Mouse (Mus musculus): Measurements from ENCODE around the gene Stk32b. TPM values are rescaled to one million over a fixed set of nuclear protein-coding genes. Genes with fewer than 3 reads are reported as not detected.

Stk32b gene
- polyA plus RNA-seq, 1 experiment, result not detected

DNA sequence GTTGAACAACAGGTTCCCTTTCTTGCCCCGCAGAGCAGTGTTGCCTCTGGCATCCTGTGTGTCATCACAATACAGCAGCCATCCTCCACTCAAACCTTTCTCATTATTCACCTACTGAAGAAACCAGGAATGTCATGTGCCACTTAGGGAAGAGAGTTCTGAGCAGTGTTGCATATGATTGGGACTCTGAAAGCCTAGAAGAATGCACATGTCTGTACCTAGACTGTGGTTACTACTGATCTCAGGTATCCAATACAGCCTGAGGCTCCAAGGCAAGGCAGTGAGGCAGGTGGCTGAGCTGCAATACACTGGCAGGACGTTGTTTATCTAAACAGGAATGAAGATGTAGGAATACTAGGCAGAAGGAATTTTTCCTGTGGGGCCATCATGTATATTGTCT, 204.5 kb downstream of the Stk32b start:
- Histone ChIP-seq H3K79me2 (ENCODE audit: control insufficient read depth, insufficient read depth) (no peaks in the 10 kb centered on the region), H3K36me3 (ENCODE audit: control insufficient read depth, insufficient read depth) (no peaks in the 10 kb centered on the region), H3K4me3 (ENCODE audit: insufficient read depth, poor library complexity, severe bottlenecking) (no peak overlapping the region), H3K27me3 (ENCODE audit: control insufficient read depth, insufficient read depth, insufficient read length) (no peaks in the 10 kb centered on the region), H3ac (ENCODE audit: control insufficient read depth, insufficient read length, low read depth) (no peak overlapping the region), H3K79me3 (ENCODE audit: low read depth) (no peaks in the 10 kb centered on the region)
- no peak for TF ChIP-seq FOSL1 (IDR thresholded peaks at IDR 0.05; ENCODE audit: insufficient read depth, low read length, poor library complexity, severe bottlenecking)
- no peak for TF ChIP-seq CTCF (IDR thresholded peaks at IDR 0.05; ENCODE audit: control insufficient read depth, insufficient read depth, insufficient read length)
- TF ChIP-seq MAX (IDR thresholded peaks at IDR 0.05), result no peak
- TF ChIP-seq USF1 (IDR thresholded peaks at IDR 0.05; ENCODE audit: low read depth), result no peak

DNA sequence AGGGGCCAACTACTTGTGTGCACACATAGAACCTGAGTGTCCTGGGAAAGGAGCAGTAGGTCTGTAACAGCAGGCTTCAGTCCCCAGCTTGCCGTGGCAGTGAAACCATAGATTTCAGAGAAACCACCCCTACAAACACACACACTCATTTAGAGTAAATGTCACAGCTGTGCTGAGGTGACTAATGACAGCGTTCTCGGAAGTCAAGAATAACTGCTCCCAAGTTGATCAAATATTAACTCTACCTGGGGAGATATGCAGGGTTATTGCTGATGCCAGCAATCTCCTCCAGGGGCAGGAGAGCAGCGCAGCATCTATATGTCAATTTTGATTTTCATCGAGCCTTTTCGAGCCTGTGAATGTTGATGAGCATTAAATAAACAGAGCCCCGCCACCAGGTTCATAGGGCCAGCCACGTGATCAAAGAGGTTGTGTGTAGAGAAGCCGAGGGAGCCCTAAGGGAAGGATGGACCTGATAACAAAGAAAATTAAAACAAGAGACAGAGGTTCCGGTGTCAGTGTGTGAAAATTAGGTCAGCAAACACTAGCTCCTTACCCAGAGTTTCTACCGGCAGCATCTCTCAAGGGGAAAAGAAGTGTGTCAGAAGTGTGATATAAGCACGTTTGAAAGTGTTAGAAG, 210.0 kb downstream of the Stk32b start:
- no peak for TF ChIP-seq FOSL1 (IDR thresholded peaks at IDR 0.05; ENCODE audit: insufficient read depth, low read length, poor library complexity, severe bottlenecking)
- no peak for TF ChIP-seq MAX (IDR thresholded peaks at IDR 0.05)
- no peak for TF ChIP-seq MYOG (IDR thresholded peaks at IDR 0.05; ENCODE audit: control insufficient read depth, extremely low read depth, insufficient read length)
- no peak for TF ChIP-seq CEBPB (IDR thresholded peaks at IDR 0.05; ENCODE audit: low read depth)
- TF ChIP-seq USF1 (IDR thresholded peaks at IDR 0.05; ENCODE audit: low read depth), result no peak
- no peak for TF ChIP-seq CTCF (IDR thresholded peaks at IDR 0.05; ENCODE audit: control insufficient read depth, insufficient read depth, insufficient read length)
- TF ChIP-seq MYOD1 (IDR thresholded peaks at IDR 0.05; ENCODE audit: control insufficient read depth, insufficient read length, low read depth), result no peak
- Histone ChIP-seq H3ac (ENCODE audit: control insufficient read depth, insufficient read length, low read depth) (no peak overlapping the region), H3K79me2 (ENCODE audit: control insufficient read depth, insufficient read depth) (no peaks in the 10 kb centered on the region), H3K27me3 (ENCODE audit: control insufficient read depth, insufficient read depth, insufficient read length) (peaks cover 7% of the 10 kb centered on the region), H3K79me3 (ENCODE audit: low read depth) (no peaks in the 10 kb centered on the region), H3K36me3 (ENCODE audit: control insufficient read depth, insufficient read depth) (no peaks in the 10 kb centered on the region), H3K4me3 (ENCODE audit: insufficient read depth, poor library complexity, severe bottlenecking) (no peak overlapping the region)

DNA sequence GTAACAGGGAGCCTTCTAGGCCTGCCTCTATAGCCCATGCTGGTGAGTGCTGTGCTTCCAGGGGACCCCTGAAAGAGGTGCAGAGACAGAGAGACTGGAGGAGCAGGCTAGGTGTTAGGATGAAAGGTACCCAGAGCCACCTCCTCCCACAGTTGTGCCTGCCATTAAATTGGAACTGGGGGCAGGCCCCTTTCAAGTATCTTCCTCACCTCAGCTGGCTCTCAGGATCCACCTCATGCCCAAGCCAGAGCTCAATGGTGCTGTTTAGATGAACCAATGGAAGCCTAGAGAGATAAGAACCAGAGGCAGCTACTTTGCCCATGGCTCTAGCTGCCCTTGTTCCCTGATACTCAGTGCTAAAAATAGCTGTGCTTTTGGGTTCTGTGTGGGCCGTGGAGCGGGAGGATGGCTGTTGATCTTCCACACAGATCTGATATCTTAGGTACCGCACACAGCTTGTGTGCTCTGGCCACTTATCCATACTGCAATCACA, 221.9 kb downstream of the Stk32b start:
- no peak overlapping the region for H3K4me3 ChIP-seq (ENCODE audit: insufficient read depth, poor library complexity, severe bottlenecking)
- H3K27me3 ChIP-seq (ENCODE audit: control insufficient read depth, insufficient read depth, insufficient read length), result peaks cover 14% of the 10 kb centered on the region
- TF ChIP-seq MAX (IDR thresholded peaks at IDR 0.05), result no peak
- no peak for TF ChIP-seq FOSL1 (IDR thresholded peaks at IDR 0.05; ENCODE audit: insufficient read depth, low read length, poor library complexity, severe bottlenecking)
- TF ChIP-seq USF1 (IDR thresholded peaks at IDR 0.05; ENCODE audit: low read depth), result no peak
- no peak for TF ChIP-seq CTCF (IDR thresholded peaks at IDR 0.05; ENCODE audit: control insufficient read depth, insufficient read depth, insufficient read length)
- no peak for TF ChIP-seq MYOG (IDR thresholded peaks at IDR 0.05; ENCODE audit: control insufficient read depth, extremely low read depth, insufficient read length)
- TF ChIP-seq CEBPB (IDR thresholded peaks at IDR 0.05; ENCODE audit: low read depth), result no peak
- no peak for TF ChIP-seq MYOD1 (IDR thresholded peaks at IDR 0.05; ENCODE audit: control insufficient read depth, insufficient read length, low read depth)

DNA sequence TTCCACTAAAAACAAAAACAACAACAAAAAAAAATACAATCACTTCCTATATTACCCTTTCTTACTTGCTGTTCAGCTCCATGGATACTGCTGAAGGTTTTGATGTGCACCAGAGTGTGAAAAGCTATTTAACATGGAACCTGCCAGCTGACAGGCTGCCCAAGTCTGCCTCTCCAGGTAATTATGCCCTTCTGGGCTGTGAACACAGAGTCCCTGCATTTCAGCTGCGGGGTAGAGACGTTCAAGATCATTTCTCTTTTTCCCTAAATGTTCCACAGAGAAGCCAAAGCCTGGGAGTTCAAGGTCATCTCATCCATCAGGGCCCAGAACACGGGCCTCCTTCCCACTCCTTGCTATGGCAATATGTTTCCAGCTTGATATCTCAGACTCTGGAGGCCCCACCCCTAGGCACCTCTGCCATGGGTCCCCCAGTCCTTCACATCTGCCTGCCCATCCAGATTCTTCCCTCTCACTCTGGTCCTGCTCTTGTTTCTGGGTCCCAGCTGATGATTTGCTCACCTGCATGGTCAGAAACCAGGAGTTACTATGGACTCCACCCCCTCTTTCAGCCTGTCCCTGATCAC, 244.9 kb downstream of the Stk32b start:
- no peak overlapping the region for H3K4me3 ChIP-seq (ENCODE audit: insufficient read depth, poor library complexity, severe bottlenecking)
- no peak overlapping the region for H3ac ChIP-seq (ENCODE audit: control insufficient read depth, insufficient read length, low read depth)
- peaks cover 3% of the 10 kb centered on the region for H3K27me3 ChIP-seq (ENCODE audit: control insufficient read depth, insufficient read depth, insufficient read length)
- H3K79me2 ChIP-seq (ENCODE audit: control insufficient read depth, insufficient read depth), result no peaks in the 10 kb centered on the region
- H3K36me3 ChIP-seq (ENCODE audit: control insufficient read depth, insufficient read depth), result no peaks in the 10 kb centered on the region
- TF ChIP-seq MYOG (IDR thresholded peaks at IDR 0.05; ENCODE audit: control insufficient read depth, extremely low read depth, insufficient read length) (no peak), FOSL1 (IDR thresholded peaks at IDR 0.05; ENCODE audit: insufficient read depth, low read length, poor library complexity, severe bottlenecking) (no peak), USF1 (IDR thresholded peaks at IDR 0.05; ENCODE audit: low read depth) (no peak), CEBPB (IDR thresholded peaks at IDR 0.05; ENCODE audit: low read depth) (no peak), CTCF (IDR thresholded peaks at IDR 0.05; ENCODE audit: control insufficient read depth, insufficient read depth, insufficient read length) (no peak), MYOD1 (IDR thresholded peaks at IDR 0.05; ENCODE audit: control insufficient read depth, insufficient read length, low read depth) (no peak), MAX (IDR thresholded peaks at IDR 0.05) (no peak)
- no peaks in the 10 kb centered on the region for H3K79me3 ChIP-seq (ENCODE audit: low read depth)

More for the DNA sequence above, 221.9 kb downstream of the Stk32b start:
- Histone ChIP-seq H3ac (ENCODE audit: control insufficient read depth, insufficient read length, low read depth) (no peak overlapping the region), H3K36me3 (ENCODE audit: control insufficient read depth, insufficient read depth) (no peaks in the 10 kb centered on the region), H3K79me3 (ENCODE audit: low read depth) (no peaks in the 10 kb centered on the region), H3K79me2 (ENCODE audit: control insufficient read depth, insufficient read depth) (no peaks in the 10 kb centered on the region)

DNA sequence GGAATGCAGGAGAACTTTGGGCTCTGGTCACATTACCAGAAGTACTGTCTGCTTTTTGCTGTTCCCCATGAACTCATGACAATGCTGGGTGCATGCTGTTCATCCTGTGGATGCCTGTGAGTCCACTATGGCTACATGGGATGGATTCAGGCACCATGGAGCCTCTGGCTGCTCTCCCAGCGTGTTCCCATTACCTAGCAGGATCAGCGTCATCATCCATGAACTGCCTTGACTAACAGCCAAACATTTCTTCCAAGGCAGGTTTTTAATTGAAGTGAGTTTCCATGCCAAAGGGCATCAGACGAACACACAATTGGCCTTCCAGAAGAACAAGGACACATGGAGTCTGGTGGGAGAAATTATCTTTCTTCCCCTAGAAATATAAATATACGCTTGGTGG, 245.4 kb downstream of the Stk32b start:
- H3K36me3 ChIP-seq (ENCODE audit: control insufficient read depth, insufficient read depth), result no peaks in the 10 kb centered on the region
- no peak for TF ChIP-seq MAX (IDR thresholded peaks at IDR 0.05)
- TF ChIP-seq CEBPB (IDR thresholded peaks at IDR 0.05; ENCODE audit: low read depth), result no peak
- no peak for TF ChIP-seq USF1 (IDR thresholded peaks at IDR 0.05; ENCODE audit: low read depth)
- TF ChIP-seq FOSL1 (IDR thresholded peaks at IDR 0.05; ENCODE audit: insufficient read depth, low read length, poor library complexity, severe bottlenecking), result no peak
- TF ChIP-seq CTCF (IDR thresholded peaks at IDR 0.05; ENCODE audit: control insufficient read depth, insufficient read depth, insufficient read length), result no peak
- TF ChIP-seq MYOD1 (IDR thresholded peaks at IDR 0.05; ENCODE audit: control insufficient read depth, insufficient read length, low read depth), result no peak
- TF ChIP-seq MYOG (IDR thresholded peaks at IDR 0.05; ENCODE audit: control insufficient read depth, extremely low read depth, insufficient read length), result no peak
- no peak overlapping the region for H3ac ChIP-seq (ENCODE audit: control insufficient read depth, insufficient read length, low read depth)

More for the DNA sequence above, 245.4 kb downstream of the Stk32b start:
- Histone ChIP-seq H3K27me3 (ENCODE audit: control insufficient read depth, insufficient read depth, insufficient read length) (peaks cover 3% of the 10 kb centered on the region), H3K79me3 (ENCODE audit: low read depth) (no peaks in the 10 kb centered on the region), H3K4me3 (ENCODE audit: insufficient read depth, poor library complexity, severe bottlenecking) (no peak overlapping the region), H3K79me2 (ENCODE audit: control insufficient read depth, insufficient read depth) (no peaks in the 10 kb centered on the region)

Data from C2C12 (cell line).